Mouse (Mus musculus) liver, embryonic 14.5 days (tissue): ENCODE data around the gene Kntc1. TPM values are rescaled to one million over a fixed set of nuclear protein-coding genes. Genes with fewer than 3 reads are reported as not detected.

ENCODE experiments used
- ATAC-seq: fragments of 200-750 bp; cut with Nextera tagmentation; 2 replicates; pipeline ENCODE4 v1.8.0; 2017; ENCODE audit warnings: moderate number of reproducible peaks, mild to moderate bottlenecking, moderate library complexity; ENCODE audit not compliant: insufficient read depth
- DNase-seq, 3 experiments: peaks; one replicate each; pipeline ENCODE4 v3.0.0-alpha.2; 2012 to 2013; ENCODE audit warnings: low read depth in 3 of 3, low spot score in 3 of 3
- H3K27ac ChIP-seq: fragments of 300-500 bp; sonication (generic); 2 replicates; pipeline ENCODE4 v1.5.1; 2014; ENCODE audit warnings: moderate library complexity, mild to moderate bottlenecking, control low read depth, inconsistent platforms
- H3K27me3 ChIP-seq: fragments of 300-500 bp; sonication (generic); 2 replicates; pipeline ENCODE4 v1.6.1; 2014; ENCODE audit warnings: mild to moderate bottlenecking, low read length, moderate library complexity; ENCODE audit not compliant: control insufficient read depth, insufficient read depth
- H3K36me3 ChIP-seq: fragments of 300-500 bp; sonication (generic); replicated peaks from 2 replicates; pipeline ENCODE4 v1.6.1; 2014; ENCODE audit warnings: low read depth; ENCODE audit not compliant: control insufficient read depth, insufficient read depth
- H3K4me1 ChIP-seq, 2 experiments: fragments of 200-500 bp in 1 of 2; fragments of 300-500 bp in 1 of 2; sonication (generic) in 1 of 2; replicated peaks; 2 replicates each; pipeline ENCODE4 v1.6.1; 2012 to 2014; ENCODE audit warnings: antibody characterized with exemption in 1 of 2, inconsistent platforms in 1 of 2, low read length in 1 of 2; ENCODE audit not compliant: control insufficient read depth in 2 of 2, insufficient read depth in 2 of 2
- H3K4me2 ChIP-seq: fragments of 300-500 bp; sonication (generic); 2 replicates; pipeline ENCODE4 v1.6.1; 2014; ENCODE audit warnings: low read depth, mild to moderate bottlenecking, control low read depth, moderate library complexity
- H3K4me3 ChIP-seq, 2 experiments: fragments of 200-500 bp in 1 of 2; fragments of 300-500 bp in 1 of 2; sonication (generic) in 1 of 2; 2 replicates each; pipeline ENCODE4 v1.5.1; 2012 to 2014; ENCODE audit warnings: low read depth in 2 of 2, low read length in 2 of 2, mild to moderate bottlenecking in 2 of 2, control low read depth in 1 of 2, inconsistent platforms in 1 of 2, moderate library complexity in 1 of 2; ENCODE audit not compliant: insufficient read depth in 1 of 2
- H3K9ac ChIP-seq: fragments of 300-500 bp; sonication (generic); replicated peaks from 2 replicates; pipeline ENCODE4 v1.6.1; 2014; ENCODE audit warnings: mild to moderate bottlenecking, control low read depth, moderate library complexity
- H3K9me3 ChIP-seq: fragments of 300-500 bp; sonication (generic); 2 replicates; pipeline ENCODE4 v1.6.1; 2016; ENCODE audit warnings: low read length, mixed read lengths; ENCODE audit not compliant: control insufficient read depth
- CTCF ChIP-seq: IDR thresholded peaks from 2 replicates; pipeline ENCODE4 v1.5.1; 2016; ENCODE audit warnings: antibody characterized with exemption, low read depth, control low read depth
- EP300 ChIP-seq: IDR thresholded peaks from 2 replicates; pipeline ENCODE4 v1.6.1; 2016; ENCODE audit warnings: antibody characterized with exemption, low read depth
- WGBS: fragments of 180-500 bp; shearing (Covaris S2); extraction: QIAGEN DNeasy Blood & Tissue Kit; methylation state at CpG from one replicate; pipeline ENCODE4 v1.1.7; 2014; ENCODE audit not compliant: insufficient replicate concordance; 5-methylcytosine and 5-hydroxymethylcytosine counted together
- polyA plus RNA-seq, 2 experiments: library from polyadenylated mRNA; depleted of rRNA in 1 of 2; stranded (reverse) in 1 of 2; unstranded in 1 of 2; fragments of >200 nt; fragmentation: Nextera tagmentation in 1 of 2; extraction: Ambion mirVana in 1 of 2; gene quantifications; 2 replicates each; pipeline versions ENCODE4 v1.2.1 to v1.2.3; 2012 to 2014

The Kntc1 gene
- polyA plus RNA-seq, 2 experiments = 21.0 to 22.2 TPM

DNA sequence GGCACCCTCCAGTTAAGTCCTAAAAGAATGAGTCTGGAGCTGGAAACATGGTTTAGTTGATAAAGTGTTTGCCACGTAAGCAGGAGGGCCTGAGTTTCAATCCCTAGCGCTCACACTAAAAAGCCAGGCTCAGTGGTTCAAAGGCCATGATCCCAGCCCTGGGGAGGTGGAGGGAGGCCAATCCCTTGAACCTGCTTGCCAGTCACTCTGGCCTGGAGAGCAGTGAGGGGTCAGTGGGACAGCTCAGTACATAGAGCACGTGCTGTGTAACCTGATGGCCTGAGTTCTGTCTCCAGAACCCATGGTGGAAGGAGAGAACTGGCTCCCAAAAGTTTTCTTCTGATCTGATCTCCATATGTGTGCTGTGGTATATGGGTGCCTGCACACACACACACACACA, 85.3 kb downstream of the Kntc1 start:
- WGBS = 61% methylated on average over 3 of the region's 3 CpGs
- ATAC-seq = no peak
- Histone ChIP-seq H3K4me3 (no peak overlapping the region), H3K9me3 (no peaks in the 10 kb centered on the region), H3K4me1 (no peaks in the 10 kb centered on the region), H3K36me3 (no peaks in the 10 kb centered on the region), H3K4me2 (no peak overlapping the region), H3K27me3 (no peaks in the 10 kb centered on the region), H3K27ac (no peak overlapping the region), H3K9ac (no peak overlapping the region)
- TF ChIP-seq EP300 = no peak
- no peak for TF ChIP-seq CTCF
- DNase-seq = no peak

GRCm38 (mm10) chr5:123837371-123837770, 87.9 kb downstream of the Kntc1 start:
- WGBS = 43% methylated on average over 4 of the region's 4 CpGs
- no peak for DNase-seq
- H3K4me1 ChIP-seq = peaks cover 0 to 1% of the 10 kb centered on the region in 2 experiments; a peak in 1 of 4 replicates
- no peak overlapping the region for H3K4me2 ChIP-seq
- H3K4me3 ChIP-seq = no peak overlapping the region
- no peak for ATAC-seq
- H3K27me3 ChIP-seq = no peaks in the 10 kb centered on the region
- no peak overlapping the region for H3K27ac ChIP-seq
- no peaks in the 10 kb centered on the region for H3K36me3 ChIP-seq
- no peak overlapping the region for H3K9ac ChIP-seq
- no peaks in the 10 kb centered on the region for H3K9me3 ChIP-seq
- TF ChIP-seq CTCF (no peak), EP300 (no peak)

- DNase-seq (no peak), ATAC-seq (no peak)
- H3K9ac ChIP-seq = no peak overlapping the region
- TF ChIP-seq CTCF (no peak), EP300 (no peak)
- H3K4me3 ChIP-seq = no peak overlapping the region
- no peak overlapping the region for H3K27ac ChIP-seq
- WGBS = 52% methylated on average over 11 of the region's 11 CpGs
- H3K4me2 ChIP-seq = no peak overlapping the region
- no peaks in the 10 kb centered on the region for H3K27me3 ChIP-seq
- no peaks in the 10 kb centered on the region for H3K9me3 ChIP-seq
- no peaks in the 10 kb centered on the region for H3K36me3 ChIP-seq
- H3K4me1 ChIP-seq = peaks cover 0 to 7% of the 10 kb centered on the region in 2 experiments; a peak in 1 of 4 replicates
Observed at GRCm38 (mm10) chr5:123842221-123842934, 92.9 kb downstream of the Kntc1 start.

DNA sequence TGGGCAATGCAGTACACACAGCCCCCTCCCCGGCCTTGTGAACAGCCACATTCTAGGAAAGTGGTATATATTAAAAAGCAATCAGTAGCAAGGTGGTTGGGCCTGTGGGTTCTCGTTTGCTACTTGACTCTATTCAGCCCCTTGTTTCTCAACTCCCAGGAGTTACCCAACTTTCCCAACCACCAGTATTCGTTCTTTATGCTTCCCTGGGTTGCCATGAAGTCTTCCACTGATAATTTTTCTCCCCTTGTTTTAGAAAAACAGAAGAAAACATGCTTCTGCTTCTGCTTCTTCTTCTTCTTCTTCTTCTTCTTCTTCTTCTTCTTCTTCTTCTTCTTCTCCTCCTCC, 93.4 kb downstream of the Kntc1 start:
- TF ChIP-seq EP300 (no peak), CTCF (no peak)
- no peak overlapping the region for H3K4me2 ChIP-seq
- H3K9me3 ChIP-seq = no peaks in the 10 kb centered on the region
- H3K4me3 ChIP-seq = no peak overlapping the region
- no peaks in the 10 kb centered on the region for H3K36me3 ChIP-seq
- WGBS = 33% methylated on average over 3 of the region's 3 CpGs
- H3K9ac ChIP-seq = no peak overlapping the region
- peaks cover 0 to 7% of the 10 kb centered on the region in 2 experiments; a peak in 1 of 4 replicates for H3K4me1 ChIP-seq
- ATAC-seq (no peak), DNase-seq (no peak)
- no peaks in the 10 kb centered on the region for H3K27me3 ChIP-seq
- H3K27ac ChIP-seq = no peak overlapping the region

- WGBS = 67% methylated on average over 4 of the region's 4 CpGs
- Histone ChIP-seq H3K4me1 (peaks cover 0 to 7% of the 10 kb centered on the region in 2 experiments; a peak in 1 of 4 replicates), H3K9ac (no peak overlapping the region), H3K9me3 (no peaks in the 10 kb centered on the region), H3K4me3 (no peak overlapping the region), H3K27ac (no peak overlapping the region), H3K36me3 (no peaks in the 10 kb centered on the region), H3K27me3 (no peaks in the 10 kb centered on the region), H3K4me2 (no peak overlapping the region)
- no peak for TF ChIP-seq CTCF
- no peak for TF ChIP-seq EP300
- DNase-seq = no peak
- ATAC-seq = no peak
Observed at GRCm38 (mm10) chr5:123843816-123844215, 94.3 kb downstream of the Kntc1 start.
